Mouse (Mus musculus): ENCODE measurements at regions not wholly inside any gene's neighbourhood (a gene's known extent, or its start where the extent isn't known, plus 50 kb on each side); places are given as distances from the start of the nearest gene placed in this dataset.
"Not testable (repeated sequence)": the region's sequence is repeated elsewhere in the genome, so short reads cannot be mapped to it uniquely, and the experiment has no call there.

DNA sequence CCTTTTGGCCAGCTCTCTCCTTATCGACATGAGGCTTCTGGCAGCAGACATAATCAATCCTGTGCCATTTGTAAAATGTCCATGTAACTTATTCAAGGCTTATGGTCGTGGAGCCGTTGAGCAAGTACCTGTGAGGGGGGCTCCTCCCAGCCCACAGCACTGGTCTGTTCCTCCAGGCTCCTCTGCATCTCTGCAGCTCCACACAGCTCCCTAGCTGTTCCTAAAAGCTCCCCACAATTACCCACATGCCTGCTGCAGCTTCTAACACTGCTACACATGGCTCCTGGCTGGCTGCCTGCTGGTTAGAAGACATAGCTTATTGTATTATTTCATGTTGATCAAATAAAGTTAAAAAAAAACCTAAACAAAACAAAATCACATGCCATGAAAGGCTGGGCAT is 77.9 kb downstream of the Tcp10c start:
- not testable (repeated sequence) for H3K4me1 ChIP-seq (ENCODE audit: control insufficient read depth, insufficient read depth, low read length); H3K4me3 ChIP-seq (replicated peaks; ENCODE audit: control insufficient read depth, low read depth, low read length); H3K27ac ChIP-seq (ENCODE audit: control insufficient read depth, insufficient read depth, low read depth, low read length, poor library complexity)
- 77% methylated on average over 3 of the region's 3 CpGs for WGBS

DNA sequence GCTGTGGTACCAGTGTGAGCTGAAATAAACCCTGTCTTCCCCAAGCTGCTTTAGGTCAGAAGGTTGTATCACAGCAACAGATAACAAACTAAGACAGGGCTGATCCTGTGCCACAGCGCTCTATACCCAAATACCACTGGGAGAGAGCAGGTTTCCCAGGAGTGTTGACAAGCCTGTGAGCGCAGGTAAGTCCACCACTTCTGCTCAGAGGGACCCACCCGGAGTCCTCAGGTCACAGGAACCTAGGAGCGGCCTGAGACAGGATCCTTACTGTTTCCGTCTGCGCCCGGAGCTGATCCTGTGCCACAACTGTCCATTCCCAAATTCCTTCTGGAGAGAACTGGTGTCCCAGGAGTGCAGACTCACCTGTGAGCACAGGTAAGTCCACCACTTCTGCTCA is 79.8 kb downstream of the Tcp10c start:
- 77% methylated on average over 7 of the region's 7 CpGs for WGBS
- not testable (repeated sequence) for H3K4me3 ChIP-seq (replicated peaks; ENCODE audit: control insufficient read depth, low read depth, low read length); H3K4me1 ChIP-seq (ENCODE audit: control insufficient read depth, insufficient read depth, low read length)

DNA sequence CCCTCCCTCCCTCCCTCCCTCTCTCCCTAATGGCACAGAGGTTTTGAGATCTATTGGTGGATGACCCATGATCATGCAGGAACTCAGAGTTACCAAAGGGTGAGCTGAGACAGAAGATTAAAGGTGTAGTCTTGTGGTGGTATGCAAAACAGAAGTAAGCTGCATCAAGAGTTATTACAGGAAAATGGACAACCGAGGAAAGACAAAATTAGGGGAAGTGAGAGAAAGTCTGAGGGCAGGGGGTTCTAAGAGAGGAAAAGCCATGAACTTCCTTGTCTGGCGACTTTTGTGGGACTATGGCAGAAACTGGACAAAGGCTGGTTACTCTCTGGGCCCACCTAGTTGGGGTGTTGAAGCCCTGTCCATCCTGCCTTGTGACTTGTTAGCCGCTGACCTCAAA is 84.4 kb downstream of the Tcp10c start:
- WGBS, result 58% methylated on average over 3 of the region's 3 CpGs
- not testable (repeated sequence) for H3K4me1 ChIP-seq (ENCODE audit: control insufficient read depth, insufficient read depth, low read length); H3K4me3 ChIP-seq (replicated peaks; ENCODE audit: control insufficient read depth, low read depth, low read length); H3K27ac ChIP-seq (ENCODE audit: control insufficient read depth, insufficient read depth, low read depth, low read length, poor library complexity)

More for the DNA sequence above, 79.8 kb downstream of the Tcp10c start:
- not testable (repeated sequence) for H3K27ac ChIP-seq (ENCODE audit: control insufficient read depth, insufficient read depth, low read depth, low read length, poor library complexity)

DNA sequence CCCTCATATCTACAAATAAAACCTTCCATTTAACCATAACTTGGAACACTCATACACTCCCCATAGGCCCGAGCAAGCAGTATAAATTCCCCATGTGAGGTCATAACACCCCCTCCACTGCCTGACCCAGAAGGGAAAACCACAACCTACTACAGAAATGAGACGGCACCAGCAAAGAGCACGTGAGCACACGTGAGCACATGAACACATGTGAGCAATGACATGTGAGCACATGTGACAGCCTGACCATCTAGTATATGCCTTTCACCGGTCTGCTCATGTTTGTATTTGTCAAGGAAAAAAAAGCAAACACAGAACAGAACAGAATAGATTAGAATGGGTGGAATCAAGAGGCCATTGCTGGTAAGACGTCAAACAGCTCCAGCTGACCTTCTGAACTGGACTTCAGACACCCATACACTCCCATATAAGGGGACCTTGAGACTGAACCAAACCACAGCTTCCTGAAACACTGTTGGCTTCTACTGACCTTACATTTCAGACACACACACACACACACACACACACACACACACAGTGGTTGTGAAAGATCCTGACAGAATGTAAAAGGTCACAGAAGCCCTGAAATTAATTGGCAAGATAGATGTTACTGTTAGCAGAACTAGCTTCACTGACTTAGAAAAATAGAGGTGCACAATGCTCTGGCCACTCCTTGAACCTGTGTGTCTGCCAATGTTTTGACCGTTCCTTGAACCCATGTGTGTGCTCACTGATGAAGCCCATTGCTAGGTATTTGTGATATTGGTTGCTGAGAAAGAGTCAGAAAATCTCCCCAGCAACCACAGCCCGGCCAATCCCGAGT is 86.5 kb downstream of the Tcp10c start:
- H3K27ac ChIP-seq (ENCODE audit: control insufficient read depth, insufficient read depth, low read depth, low read length, poor library complexity); H3K4me3 ChIP-seq (replicated peaks; ENCODE audit: control insufficient read depth, low read depth, low read length); H3K4me1 ChIP-seq (ENCODE audit: control insufficient read depth, insufficient read depth, low read length): not testable (repeated sequence)
- 65% methylated on average over 9 of the region's 9 CpGs for whole genome bisulfite sequencing

DNA sequence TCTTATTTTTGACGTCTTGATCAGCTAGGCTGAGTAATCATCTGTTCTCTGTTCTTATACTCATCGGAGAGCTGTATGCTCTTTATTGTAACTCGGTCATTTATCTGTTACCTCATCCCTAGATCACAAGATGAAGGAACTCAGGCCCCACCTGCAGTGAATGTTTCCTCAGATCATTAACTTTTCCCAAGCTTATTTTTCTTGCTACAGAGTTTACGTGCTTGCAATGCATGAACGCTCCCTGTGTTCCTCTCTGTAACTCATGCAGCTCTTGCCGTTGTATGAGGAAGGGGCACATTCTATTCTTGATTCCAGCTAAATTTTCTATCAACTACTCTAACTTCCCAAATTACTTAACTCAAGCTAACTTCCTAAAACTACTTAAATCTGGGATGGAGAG is 87.9 kb downstream of the Tcp10c start:
- 69% methylated on average over 6 of the region's 6 CpGs for WGBS
- H3K4me1 ChIP-seq (ENCODE audit: control insufficient read depth, insufficient read depth, low read length); H3K27ac ChIP-seq (ENCODE audit: control insufficient read depth, insufficient read depth, low read depth, low read length, poor library complexity); H3K4me3 ChIP-seq (replicated peaks; ENCODE audit: control insufficient read depth, low read depth, low read length): not testable (repeated sequence)

DNA sequence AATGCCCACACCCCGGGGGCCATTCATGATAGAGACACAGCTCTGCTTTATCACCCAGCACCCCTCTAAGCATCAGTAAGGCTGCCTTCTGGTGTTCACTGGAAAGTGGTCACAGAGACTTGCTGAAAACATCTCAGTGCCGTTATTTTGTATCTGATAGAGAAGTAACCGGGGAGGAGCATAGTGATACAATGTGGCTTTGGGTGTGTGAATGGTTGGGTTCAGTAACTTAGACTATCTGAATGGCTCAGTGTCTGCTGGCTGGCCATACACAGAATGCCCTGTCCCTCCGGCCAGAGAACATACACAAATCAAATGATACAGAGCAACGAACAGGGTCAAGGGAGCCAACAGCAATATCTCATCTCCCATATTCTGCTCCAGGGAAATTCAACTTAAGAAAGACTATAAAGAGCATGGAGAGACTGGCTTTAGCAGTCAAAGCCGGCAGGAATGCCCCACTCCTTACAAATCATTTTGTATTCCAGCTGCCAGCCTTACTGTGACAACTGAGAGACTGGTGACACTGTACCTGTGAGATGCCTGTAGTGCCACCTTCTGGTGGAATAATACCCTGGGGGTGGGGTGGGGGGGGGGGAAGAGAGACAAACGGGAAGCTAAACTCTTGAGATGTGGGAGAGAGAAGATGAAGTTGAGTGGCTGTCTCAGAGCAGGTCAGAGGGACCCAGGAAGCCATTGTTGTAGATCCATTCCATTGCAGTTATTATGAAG is 102.7 kb downstream of the Tcp10c start:
- H3K4me3 ChIP-seq (replicated peaks; ENCODE audit: control insufficient read depth, low read depth, low read length); H3K4me1 ChIP-seq (ENCODE audit: control insufficient read depth, insufficient read depth, low read length); H3K27ac ChIP-seq (ENCODE audit: control insufficient read depth, insufficient read depth, low read depth, low read length, poor library complexity): not testable (repeated sequence)
- whole genome bisulfite sequencing, result 73% methylated on average over 7 of the region's 7 CpGs

DNA sequence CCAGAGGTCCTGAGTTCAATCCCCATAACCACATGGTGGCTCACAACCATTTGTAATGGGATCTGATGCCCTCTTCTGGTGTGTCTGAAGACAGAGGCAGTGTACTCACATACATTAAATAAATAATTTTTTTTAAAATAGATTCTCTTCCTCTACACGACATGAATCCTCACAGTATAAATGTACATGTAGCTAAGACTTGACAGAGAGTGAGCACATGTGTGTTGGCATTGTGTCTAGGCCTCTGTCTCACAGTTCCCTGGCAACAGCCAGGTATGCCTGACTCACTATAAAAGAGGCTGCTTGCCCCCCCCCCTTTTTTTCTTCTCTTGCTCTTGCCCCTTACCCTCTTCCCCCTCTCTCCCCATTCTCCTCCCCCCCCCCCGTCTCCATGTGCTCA is 103.6 kb downstream of the Tcp10c start:
- H3K27ac ChIP-seq (ENCODE audit: control insufficient read depth, insufficient read depth, low read depth, low read length, poor library complexity); H3K4me1 ChIP-seq (ENCODE audit: control insufficient read depth, insufficient read depth, low read length); H3K4me3 ChIP-seq (replicated peaks; ENCODE audit: control insufficient read depth, low read depth, low read length): not testable (repeated sequence)
- 58% methylated on average over 2 of the region's 2 CpGs for WGBS

DNA sequence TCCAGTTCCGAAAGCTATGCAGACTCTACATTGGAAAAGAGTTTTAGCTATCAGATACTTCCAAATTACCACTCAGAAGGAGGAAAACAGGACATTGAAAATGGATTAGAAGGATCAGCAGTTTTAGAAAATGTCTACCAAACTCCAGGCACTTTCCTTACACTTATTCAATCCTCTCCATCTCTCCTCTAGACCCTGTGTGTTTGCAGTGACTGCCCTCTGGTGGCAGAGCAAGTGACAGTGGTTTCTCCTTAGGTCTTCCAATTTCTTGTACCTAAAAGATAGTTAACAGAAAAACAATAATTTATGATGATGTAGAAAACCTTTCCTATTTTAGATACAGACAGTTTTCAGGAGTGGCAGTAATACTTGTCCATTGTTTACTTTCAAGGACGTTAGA is 104.4 kb downstream of the Tcp10c start:
- WGBS, result 67% methylated on average over 1 of the region's 2 CpGs
- H3K27ac ChIP-seq (ENCODE audit: control insufficient read depth, insufficient read depth, low read depth, low read length, poor library complexity); H3K4me3 ChIP-seq (replicated peaks; ENCODE audit: control insufficient read depth, low read depth, low read length); H3K4me1 ChIP-seq (ENCODE audit: control insufficient read depth, insufficient read depth, low read length): not testable (repeated sequence)

DNA sequence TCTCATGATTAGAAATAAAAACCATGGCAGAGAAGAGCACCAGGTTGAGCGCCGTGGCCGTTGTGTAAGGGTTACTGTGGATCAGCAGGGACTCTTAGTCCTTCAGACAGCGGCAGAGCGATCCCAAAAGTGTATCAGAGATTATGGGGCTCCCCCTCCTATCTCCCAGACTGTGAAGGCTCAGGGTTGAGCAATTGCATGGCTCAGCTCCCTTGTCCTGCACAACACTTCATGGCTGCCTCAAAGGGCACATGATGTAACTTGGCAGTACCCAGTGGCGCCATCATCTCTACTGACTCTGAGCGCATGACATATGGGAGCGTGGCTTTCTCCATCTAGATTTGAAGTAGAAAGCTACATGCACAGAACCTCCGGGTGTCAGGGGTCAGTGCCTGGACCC is 108.3 kb downstream of the Tcp10c start:
- not testable (repeated sequence) for H3K4me3 ChIP-seq (replicated peaks; ENCODE audit: control insufficient read depth, low read depth, low read length); H3K27ac ChIP-seq (ENCODE audit: control insufficient read depth, insufficient read depth, low read depth, low read length, poor library complexity); H3K4me1 ChIP-seq (ENCODE audit: control insufficient read depth, insufficient read depth, low read length)
- 87% methylated on average over 4 of the region's 9 CpGs for WGBS

DNA sequence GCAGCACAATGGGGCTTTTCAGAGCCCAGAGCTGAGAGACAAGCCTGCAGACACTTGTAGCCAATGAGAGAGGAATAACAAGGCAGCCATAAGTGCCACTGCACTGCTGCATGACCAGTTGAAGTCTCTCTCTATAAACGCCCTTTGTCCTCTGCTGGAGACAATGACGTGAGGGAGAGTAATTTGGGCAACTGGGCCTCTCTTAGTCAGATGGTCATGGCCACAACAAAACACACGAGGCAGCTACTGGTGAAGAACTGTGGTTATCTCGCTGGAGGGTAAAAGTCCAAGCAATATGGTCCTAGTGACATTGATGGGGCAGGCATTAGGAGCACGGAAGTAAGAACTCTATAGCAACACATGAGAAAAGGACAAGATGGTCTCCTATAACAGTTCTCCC is 111.5 kb downstream of the Tcp10c start:
- H3K4me1 ChIP-seq (ENCODE audit: control insufficient read depth, insufficient read depth, low read length); H3K4me3 ChIP-seq (replicated peaks; ENCODE audit: control insufficient read depth, low read depth, low read length); H3K27ac ChIP-seq (ENCODE audit: control insufficient read depth, insufficient read depth, low read depth, low read length, poor library complexity): not testable (repeated sequence)
- WGBS, result 52% methylated on average over 4 of the region's 5 CpGs

DNA sequence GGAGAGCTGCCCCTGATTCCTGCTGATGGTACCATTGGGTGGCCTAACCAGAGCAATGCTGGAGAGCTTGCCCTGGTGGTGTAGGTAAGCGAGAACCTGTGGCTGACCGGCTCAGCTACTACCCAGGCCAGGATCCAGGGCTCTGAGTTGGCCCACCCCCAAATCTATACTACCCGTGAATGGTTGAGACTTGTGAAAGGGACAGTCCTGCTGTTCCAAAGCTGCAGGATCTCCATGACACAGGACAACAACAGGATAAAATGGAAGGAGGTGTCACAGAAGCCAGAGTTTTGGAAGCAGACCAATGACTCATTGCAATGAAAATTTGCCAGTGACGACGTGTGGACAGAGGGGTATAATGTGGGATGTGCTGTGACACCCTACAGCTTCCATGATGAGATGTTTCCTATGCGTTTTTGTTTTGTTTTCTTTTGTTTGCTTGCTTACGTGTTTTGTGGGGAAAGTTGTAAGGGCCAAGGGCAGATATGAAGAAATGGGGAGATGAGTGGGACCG is 115.6 kb downstream of the Tcp10c start:
- H3K27ac ChIP-seq (ENCODE audit: control insufficient read depth, insufficient read depth, low read depth, low read length, poor library complexity); H3K4me3 ChIP-seq (replicated peaks; ENCODE audit: control insufficient read depth, low read depth, low read length): not testable (repeated sequence)
- WGBS, result 73% methylated on average over 8 of the region's 8 CpGs

More for the DNA sequence above, 115.6 kb downstream of the Tcp10c start:
- H3K4me1 ChIP-seq (ENCODE audit: control insufficient read depth, insufficient read depth, low read length), result not testable (repeated sequence)
